13 mouse cellular contexts compared by ENCODE assay signal in the genomic region with DNA sequence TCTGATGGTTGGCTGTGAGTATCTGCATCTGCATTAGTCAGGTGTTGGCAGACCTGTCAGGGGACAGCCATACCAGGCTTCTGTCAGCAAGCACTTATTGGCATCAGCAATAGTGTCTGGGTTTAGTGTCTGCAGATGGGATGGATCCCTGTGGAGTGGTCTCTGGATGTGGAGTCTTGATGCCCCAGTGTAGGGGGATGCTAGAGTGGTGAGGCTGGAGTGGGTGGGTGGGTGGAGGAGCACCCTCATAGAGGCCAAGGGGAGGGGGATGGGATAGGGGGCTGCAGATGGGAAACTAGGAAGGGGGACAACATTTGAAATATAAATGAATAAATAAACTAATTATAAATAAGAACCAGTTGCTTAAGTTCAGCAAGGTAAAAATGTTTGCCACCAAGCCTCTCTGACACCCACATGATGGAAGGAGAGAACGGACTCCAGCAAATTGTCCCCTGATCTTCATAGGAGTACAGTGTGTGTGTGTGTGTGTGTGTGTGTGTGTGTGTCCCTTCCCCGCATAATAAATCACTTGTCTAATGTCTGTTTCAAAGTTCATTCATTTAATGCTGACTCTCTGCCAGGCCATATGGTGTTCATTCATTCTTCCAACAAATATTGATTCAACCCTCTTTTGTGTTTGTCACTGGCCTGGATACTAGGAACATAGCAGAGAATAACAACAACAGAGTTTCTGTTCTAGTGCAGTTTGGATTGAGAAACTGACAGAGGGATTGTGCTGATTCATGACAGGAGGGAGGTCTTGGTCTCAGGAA. TPM values are rescaled to one million over a fixed set of nuclear protein-coding genes. Genes with fewer than 3 reads are reported as not detected.
DNase-seq lines count a peak whose midpoint lies in the region; ATAC-seq and TF ChIP-seq lines count a peak whose summit lies in the region.
"Had no signal": no experiment of that assay in that cellular context is flagged by ENCODE, and none has a peak within 500 bp of the region (broad histone marks: within the 10 kb centered on the region; RNA-seq: fewer than 3 reads in every experiment).

No protein-coding gene starts in this region.

- H3K4me3 ChIP-seq in forebrain, embryonic 11.5 days (ENCODE audit: low read depth, low read length), result no peak overlapping the region
- no peak overlapping the region for H3K4me3 ChIP-seq in forebrain, embryonic 10.5 days
- H3K4me3 ChIP-seq in forebrain, embryonic 16.5 days (replicated peaks; ENCODE audit: low read length), result no peak overlapping the region
- no peak overlapping the region for H3K4me3 ChIP-seq in kidney, adult 2 months (ENCODE audit: insufficient read depth, low read depth, low read length)
- H3K4me3 ChIP-seq: embryonic facial prominence, embryonic 13.5 days; heart, embryonic 10.5 days had no signal

- no peak for DNase-seq in forebrain, embryonic 11.5 days (ENCODE audit: low spot score)
- DNase-seq in forebrain, embryonic 10.5 days (ENCODE audit: extremely low spot score, low spot score), result no peak
- DNase-seq in Muller cell, postnatal 12 days (ENCODE audit: inconsistent ontology term), result peak; percentile 83
- DNase-seq in layer of hippocampus, adult 9-11 months, result peak; percentile 59
- DNase-seq in heart, postnatal 36 days, result no peak
- no peak for DNase-seq in lung, postnatal 36 days
- DNase-seq in kidney, adult 2 months, result no peak
- DNase-seq: kidney, postnatal 10 days; right cerebral cortex, postnatal 14 days had no signal

- intact Hi-C loops in heart, postnatal 36 days (cut with DNase I), result no loop called here

- 94% methylated on average over 2 of the region's 2 CpGs for WGBS in forebrain, embryonic 11.5 days
- 90% methylated on average over 2 of the region's 2 CpGs for WGBS in forebrain, embryonic 10.5 days
- WGBS in forebrain, embryonic 16.5 days, result 38% methylated on average over 2 of the region's 2 CpGs
- WGBS in kidney, adult 2 months, result 83% methylated on average over 2 of the region's 2 CpGs

- ATAC-seq in forebrain, embryonic 11.5 days (replicated peaks; ENCODE audit: low FRiP score), result 0 out of 2 replicates have a peak, but pooled peaks have one; percentile 5
- ATAC-seq in forebrain, embryonic 16.5 days, result peak; percentile 82

- no peak overlapping the region for H3K4me2 ChIP-seq in forebrain, embryonic 11.5 days (ENCODE audit: low read depth, low read length, severe bottlenecking)
- H3K4me2 ChIP-seq in forebrain, embryonic 16.5 days (ENCODE audit: low read length), result no peak overlapping the region
- H3K4me2 ChIP-seq: embryonic facial prominence, embryonic 13.5 days had no signal

- H3K9ac ChIP-seq in forebrain, embryonic 11.5 days (ENCODE audit: low read length), result no peak overlapping the region
- no peak overlapping the region for H3K9ac ChIP-seq in forebrain, embryonic 16.5 days (replicated peaks; ENCODE audit: low read depth, low read length)
- H3K9ac ChIP-seq: embryonic facial prominence, embryonic 13.5 days had no signal

- no peaks in the 10 kb centered on the region for H3K9me3 ChIP-seq in forebrain, embryonic 11.5 days (ENCODE audit: control insufficient read depth, low read length)
- no peaks in the 10 kb centered on the region for H3K9me3 ChIP-seq in forebrain, embryonic 10.5 days
- H3K9me3 ChIP-seq in forebrain, embryonic 16.5 days (ENCODE audit: control insufficient read depth, low read length), result no peaks in the 10 kb centered on the region
- H3K9me3 ChIP-seq: embryonic facial prominence, embryonic 13.5 days; heart, embryonic 10.5 days had no signal

- no peaks in the 10 kb centered on the region for H3K36me3 ChIP-seq in forebrain, embryonic 11.5 days (ENCODE audit: control insufficient read depth, insufficient read depth, low read length)
- no peaks in the 10 kb centered on the region for H3K36me3 ChIP-seq in forebrain, embryonic 10.5 days (replicated peaks)
- no peaks in the 10 kb centered on the region for H3K36me3 ChIP-seq in forebrain, embryonic 16.5 days (ENCODE audit: control insufficient read depth, insufficient read depth)
- no peaks in the 10 kb centered on the region for H3K36me3 ChIP-seq in kidney, adult 2 months (ENCODE audit: control insufficient read depth, insufficient read depth, low read length)
- H3K36me3 ChIP-seq: embryonic facial prominence, embryonic 13.5 days; heart, embryonic 10.5 days had no signal

- no peaks in the 10 kb centered on the region for H3K4me1 ChIP-seq in forebrain, embryonic 11.5 days (replicated peaks; ENCODE audit: control insufficient read depth, insufficient read depth, low read length)
- H3K4me1 ChIP-seq in forebrain, embryonic 10.5 days, result no peaks in the 10 kb centered on the region
- no peaks in the 10 kb centered on the region for H3K4me1 ChIP-seq in forebrain, embryonic 16.5 days (replicated peaks; ENCODE audit: control insufficient read depth, insufficient read depth, low read length)
- H3K4me1 ChIP-seq in kidney, adult 2 months (ENCODE audit: control insufficient read depth, insufficient read depth, low read length), result no peaks in the 10 kb centered on the region
- H3K4me1 ChIP-seq: embryonic facial prominence, embryonic 13.5 days; heart, embryonic 10.5 days had no signal

- no peak for TF ChIP-seq CTCF in kidney, adult 2 months (conservative IDR thresholded peaks at IDR 0.05; ENCODE audit: insufficient read depth, insufficient read length, low read depth, low read length)

- H3K27me3 ChIP-seq in forebrain, embryonic 11.5 days (ENCODE audit: control insufficient read depth, insufficient read depth, low read length), result no peaks in the 10 kb centered on the region
- H3K27me3 ChIP-seq in forebrain, embryonic 10.5 days (ENCODE audit: poor library complexity, severe bottlenecking), result no peaks in the 10 kb centered on the region
- no peaks in the 10 kb centered on the region for H3K27me3 ChIP-seq in forebrain, embryonic 16.5 days (replicated peaks; ENCODE audit: control insufficient read depth, insufficient read depth, low read length)
- H3K27me3 ChIP-seq in kidney, adult 2 months (replicated peaks; ENCODE audit: control insufficient read depth, insufficient read depth, low read length), result no peaks in the 10 kb centered on the region
- H3K27me3 ChIP-seq: embryonic facial prominence, embryonic 13.5 days had no signal

- H3K27ac ChIP-seq in forebrain, embryonic 11.5 days (ENCODE audit: low read depth, low read length), result no peak overlapping the region
- H3K27ac ChIP-seq in forebrain, embryonic 10.5 days, result no peak overlapping the region
- H3K27ac ChIP-seq in forebrain, embryonic 16.5 days (ENCODE audit: low read length), result no peak overlapping the region
- no peak overlapping the region for H3K27ac ChIP-seq in kidney, adult 2 months (ENCODE audit: insufficient read depth, low read depth, low read length)
- H3K27ac ChIP-seq: embryonic facial prominence, embryonic 13.5 days; heart, embryonic 10.5 days; macrophage had no signal

- TF ChIP-seq POLR2A in kidney, adult 2 months (IDR thresholded peaks at IDR 0.05; ENCODE audit: low read depth, low read length), result no peak

RNA-seq across cellular contexts. Expression of gene 9330182L06Rik, which starts 30.0 kb away (rescaled TPM):
- polyA plus RNA-seq in forebrain, embryonic 11.5 days (2014; fragmentation: Nextera tagmentation; extraction: Ambion mirVana), result 4.5 and 5.1 TPM in 2 replicates
- 2.1 and 2.5 TPM in 2 replicates for polyA plus RNA-seq in forebrain, embryonic 10.5 days (2016; fragmentation: Nextera tagmentation; extraction: Ambion mirVana)
- 10.4 and 13.4 TPM in 2 replicates for polyA plus RNA-seq in forebrain, embryonic 16.5 days (2015; fragmentation: Nextera tagmentation; extraction: Ambion mirVana)
- under 1 TPM; 0.11 to 0.22 TPM for total RNA-seq in heart, postnatal 36 days (2021)
- polyA plus RNA-seq in kidney, adult 2 months (2012; rRNA removed), result 0.08 and 0.16 TPM in 2 replicates

Comparison
In these comparisons a context has a peak if more than half of its experiments do, and no peak if none do; other contexts are left out.
1. DNase-seq: peak in Muller cell, postnatal 12 days (single experiment) and layer of hippocampus, adult 9-11 months (single experiment); none in forebrain, embryonic 11.5 days (single experiment), forebrain, embryonic 10.5 days (single experiment), heart, postnatal 36 days (0 of 2), lung, postnatal 36 days (single experiment) and kidney, adult 2 months (single experiment).